Mouse (Mus musculus) cerebellum, adult 2 months (tissue): Measurements from ENCODE around the gene 6030468B19Rik.

Experiments
- CTCF ChIP-seq: fragments of 200-500 bp; IDR thresholded peaks from 2 replicates; pipeline ENCODE4 v1.5.1; 2011; ENCODE audit warnings: low read depth, mild to moderate bottlenecking, control low read depth, low read length, moderate library complexity, borderline replicate concordance; ENCODE audit not compliant: insufficient read depth
- POLR2A ChIP-seq: fragments of 200-500 bp; IDR thresholded peaks from 2 replicates; pipeline ENCODE4 v1.6.1; 2011; ENCODE audit warnings: low read length, control low read depth, borderline replicate concordance; ENCODE audit not compliant: insufficient read depth

- TF ChIP-seq CTCF (no peak), POLR2A (no peak)
These were observed 41.6 kb downstream of the 6030468B19Rik start for GRCm38 (mm10) chr11:117839021-117839420.
